Mouse (Mus musculus): ENCODE data around the gene Psmg3.

Psmg3 gene

DNA sequence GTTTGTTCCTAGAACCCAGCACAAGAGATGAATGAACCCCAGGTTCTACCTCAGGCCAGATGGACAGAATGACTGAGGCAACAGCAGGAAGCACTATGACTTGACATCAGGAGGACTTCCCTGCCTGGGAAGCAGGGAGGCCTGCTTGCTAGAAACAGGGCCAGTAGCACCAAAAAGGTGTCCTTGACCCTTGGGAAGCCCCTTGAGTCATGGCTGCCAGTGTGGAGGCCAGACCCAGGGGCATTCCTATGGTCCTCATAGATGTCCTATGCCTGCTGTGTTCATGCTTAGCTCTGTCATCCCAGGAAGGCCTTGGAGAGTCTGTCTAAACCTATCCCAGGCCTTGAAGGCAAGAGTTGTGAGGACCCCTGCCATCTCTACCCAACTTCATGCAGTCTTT, 10.2 kb downstream of the Psmg3 start:
- no peak for DNase-seq (ENCODE audit: low read depth, low spot score)

DNA sequence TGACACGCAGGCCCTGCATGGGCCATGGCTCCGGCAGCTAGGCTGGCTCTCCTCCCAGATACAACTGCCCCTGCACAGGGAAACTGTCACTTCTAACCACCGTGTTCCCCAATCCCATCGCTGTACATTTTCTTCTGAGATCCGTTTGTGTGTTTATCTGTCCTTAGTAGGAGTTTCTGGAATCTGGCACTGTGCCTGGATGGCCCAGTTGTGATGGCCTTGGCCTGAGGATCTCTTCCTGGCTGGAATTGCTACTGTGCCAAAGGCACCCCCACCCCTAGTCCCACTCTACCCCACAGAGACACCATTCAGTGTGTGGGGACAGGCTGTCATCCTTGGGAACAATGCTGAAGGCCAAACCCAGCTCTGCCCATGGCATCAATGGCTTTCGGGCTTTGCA, 10.7 kb downstream of the Psmg3 start:
- no peak for DNase-seq (ENCODE audit: low read depth, low spot score)

DNA sequence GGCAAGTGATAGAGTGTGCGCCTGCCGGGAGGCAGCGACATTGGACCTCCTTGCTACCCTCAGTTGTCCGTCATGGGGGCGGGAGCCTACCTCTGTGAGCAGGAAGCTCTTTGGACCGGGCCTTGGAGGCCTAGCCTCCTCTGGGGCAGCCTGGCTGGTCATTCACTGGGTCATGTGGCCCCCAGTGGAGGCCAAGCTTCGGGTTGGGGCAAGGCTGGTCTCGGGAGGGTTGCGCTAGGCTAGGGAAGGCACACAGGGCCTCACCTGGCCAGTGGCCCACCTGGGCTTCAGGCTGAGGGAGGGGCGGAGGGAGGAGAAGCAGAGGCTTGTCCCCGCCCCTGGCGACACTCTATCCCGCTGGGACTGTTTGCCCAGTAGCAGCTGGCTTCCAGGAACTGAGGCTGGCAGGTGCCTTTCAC, 12.7 kb downstream of the Psmg3 start:
- DNase-seq (ENCODE audit: low read depth, low spot score): no peak

DNA sequence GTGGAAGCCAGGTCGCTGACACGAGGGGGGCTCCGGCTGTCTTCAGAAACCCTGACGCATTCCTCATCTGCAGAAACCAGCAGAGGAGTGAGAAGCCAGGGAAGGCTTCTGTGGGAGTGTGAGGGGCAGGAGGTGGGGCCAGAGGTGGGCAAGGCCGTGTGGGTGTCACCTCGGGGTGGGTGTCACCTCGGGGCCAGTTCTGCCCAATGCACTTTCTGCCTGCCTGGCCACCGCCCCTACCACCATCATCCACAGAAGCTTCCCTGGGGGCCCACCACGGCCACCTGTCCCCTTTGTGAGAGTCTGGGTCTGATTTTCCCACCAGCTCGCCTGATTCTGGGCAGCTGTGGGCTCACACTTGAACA, 13.6 kb downstream of the Psmg3 start:
- no peak for DNase-seq (ENCODE audit: low read depth, low spot score)

DNA sequence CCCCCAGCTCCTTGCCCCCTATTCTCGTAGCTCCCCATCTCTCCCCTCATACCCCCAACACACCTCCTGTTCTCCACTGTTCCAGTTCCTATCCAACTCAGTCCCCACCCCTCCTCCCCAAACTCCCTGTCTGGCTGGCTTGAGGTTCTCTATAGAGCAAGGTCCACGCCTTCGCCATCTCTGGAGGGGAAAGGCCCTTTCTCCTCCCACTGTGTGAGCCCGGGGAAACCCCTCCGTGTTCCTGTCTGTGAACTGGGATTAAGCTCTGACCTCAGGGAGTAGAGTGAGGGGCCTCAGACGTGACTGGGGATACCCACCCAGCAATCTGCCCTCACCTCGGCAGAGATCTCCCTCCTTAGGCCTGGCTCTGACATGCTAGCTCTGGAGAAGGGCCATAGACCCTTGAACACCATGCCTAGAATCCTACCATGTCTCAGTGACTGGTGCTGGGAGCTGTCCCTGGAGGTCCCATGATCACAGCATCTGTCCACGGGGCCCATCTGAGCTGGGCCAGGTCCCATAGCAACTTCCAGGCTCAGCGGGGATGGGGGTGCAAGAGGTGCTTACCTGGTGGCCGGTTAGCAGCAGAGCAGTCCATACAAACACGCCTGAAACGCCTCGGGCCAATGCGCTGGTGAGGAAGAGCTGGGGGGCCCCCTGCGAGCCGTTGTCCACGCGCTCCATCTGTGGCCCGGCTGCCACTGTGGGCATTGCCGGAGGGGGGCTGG, 14.1 kb downstream of the Psmg3 start:
- DNase-seq (ENCODE audit: low read depth, low spot score): no peak

DNA sequence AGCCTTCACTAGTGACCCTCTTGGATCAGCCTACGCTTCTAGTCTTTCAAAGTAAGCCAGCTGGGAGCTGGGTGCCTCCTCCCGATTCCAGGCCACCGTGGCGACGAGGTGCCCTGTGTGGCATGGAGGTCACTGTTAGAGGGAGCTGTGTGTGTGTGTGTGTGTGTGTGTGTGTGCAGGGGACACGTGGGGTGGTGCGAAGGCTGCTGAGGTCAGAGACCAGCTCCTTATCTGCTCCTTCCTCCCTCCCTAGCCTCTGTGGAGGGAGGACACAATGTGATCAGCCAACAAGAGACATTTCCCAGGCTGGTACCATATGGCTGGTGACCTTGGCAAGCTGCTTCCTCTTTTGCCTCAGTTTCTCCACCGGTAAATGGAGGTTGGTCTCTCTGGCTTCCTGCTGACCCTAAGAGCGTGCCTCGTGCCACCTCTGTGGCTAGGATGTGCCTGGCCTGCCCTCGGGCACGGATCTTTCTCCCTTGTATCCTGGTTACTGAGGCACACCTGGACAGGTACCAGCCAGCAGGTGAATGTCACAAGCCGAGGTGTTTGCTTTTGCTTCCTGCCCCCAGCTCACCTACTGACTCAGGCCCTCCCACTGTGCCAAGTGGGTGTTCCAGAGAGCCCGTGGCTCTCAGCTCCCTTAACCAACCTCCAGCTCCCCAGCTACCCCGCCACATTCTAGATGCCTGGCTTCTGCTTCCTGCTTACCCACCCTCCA, 14.8 kb downstream of the Psmg3 start:
- DNase-seq (ENCODE audit: low read depth, low spot score): no peak

DNA sequence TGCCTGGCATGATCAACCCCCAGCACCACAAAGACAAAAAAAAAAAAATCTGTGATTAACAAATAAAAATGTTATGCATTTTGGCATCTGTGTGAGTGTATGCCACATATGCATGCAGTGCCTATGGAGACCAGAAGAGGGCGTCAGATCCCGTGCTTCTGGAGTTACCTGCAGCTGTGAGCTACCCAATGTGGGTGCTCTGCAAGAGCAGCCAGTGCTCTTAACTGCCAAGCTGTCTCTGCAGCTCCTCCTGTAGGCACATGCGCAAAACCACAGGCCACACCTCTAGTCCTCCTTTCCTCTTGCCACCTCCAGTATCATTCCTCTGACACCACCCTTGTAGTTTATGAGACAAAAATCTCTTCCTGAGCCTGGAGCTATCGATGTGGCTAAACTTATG, 17.3 kb downstream of the Psmg3 start:
- DNase-seq (ENCODE audit: low read depth, low spot score): no peak

DNA sequence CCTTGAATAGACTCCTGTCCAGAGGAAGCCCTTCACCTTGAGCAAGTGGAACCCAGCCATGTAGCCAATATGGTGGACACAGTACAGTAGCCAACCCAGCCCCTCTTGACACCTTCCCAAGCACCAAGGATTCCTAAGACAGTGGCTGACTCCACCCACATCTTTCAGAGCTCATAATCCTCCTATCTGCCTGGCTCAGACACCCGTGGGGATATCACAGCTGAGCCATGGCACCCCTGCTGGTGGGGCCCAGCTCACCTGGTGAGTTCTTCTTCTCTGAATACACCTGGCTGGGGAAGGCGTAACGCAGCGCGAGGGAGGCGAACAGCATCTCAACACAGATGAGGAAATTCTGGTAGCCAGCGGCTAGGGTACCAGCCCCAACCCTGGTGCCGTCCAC, 20.8 kb downstream of the Psmg3 start:
- no peak for DNase-seq (ENCODE audit: low read depth, low spot score)

DNA sequence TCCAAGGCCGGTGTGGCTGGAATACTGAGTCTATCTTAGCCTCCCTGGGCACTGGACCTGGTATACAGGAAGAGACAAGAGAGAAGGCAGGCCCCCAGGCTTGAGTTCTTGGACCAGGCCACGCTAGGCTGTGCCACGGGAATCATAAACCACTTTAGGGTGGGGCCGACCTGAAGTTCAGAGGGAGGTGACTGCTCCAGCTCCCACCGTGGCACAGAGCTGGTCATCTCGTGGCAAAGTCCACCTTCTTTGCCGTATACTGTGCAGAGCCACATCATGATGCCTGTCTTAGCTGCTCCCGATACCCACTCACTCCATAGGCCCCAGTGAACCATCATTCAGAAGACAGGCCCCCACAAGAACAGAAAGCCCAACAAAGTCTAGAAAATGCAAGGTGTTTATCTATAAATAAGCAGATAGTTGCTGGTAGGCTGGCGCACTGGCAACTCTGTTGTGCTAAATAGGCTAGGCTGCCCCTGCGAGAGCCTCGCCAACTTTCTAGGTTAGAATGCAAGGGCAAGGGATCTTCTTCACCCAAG, 22.0 kb downstream of the Psmg3 start:
- no peak for DNase-seq (ENCODE audit: low read depth, low spot score)

DNA sequence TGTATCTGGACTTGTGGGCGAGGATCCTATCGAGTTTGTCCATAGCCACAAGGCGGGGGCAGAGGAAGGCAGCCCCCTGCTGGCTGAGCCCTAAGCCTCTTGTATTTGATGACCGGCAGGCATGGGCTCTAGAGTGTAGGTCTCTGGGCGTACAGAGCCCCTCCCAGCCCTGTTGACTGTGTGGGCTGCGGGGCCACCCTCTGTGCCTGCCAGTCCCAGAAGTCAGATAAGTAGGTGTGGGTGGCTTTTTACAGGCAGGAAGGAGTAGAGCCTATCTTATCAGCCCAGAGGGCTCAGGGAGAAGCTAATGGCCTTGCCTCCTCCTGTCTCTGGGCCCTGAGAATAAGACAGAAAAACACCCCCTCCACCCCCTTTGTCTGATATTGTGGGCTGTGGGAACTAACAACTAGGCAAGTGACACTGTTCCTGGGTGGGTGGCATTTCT, 22.6 kb downstream of the Psmg3 start:
- no peak for DNase-seq (ENCODE audit: low read depth, low spot score)

DNA sequence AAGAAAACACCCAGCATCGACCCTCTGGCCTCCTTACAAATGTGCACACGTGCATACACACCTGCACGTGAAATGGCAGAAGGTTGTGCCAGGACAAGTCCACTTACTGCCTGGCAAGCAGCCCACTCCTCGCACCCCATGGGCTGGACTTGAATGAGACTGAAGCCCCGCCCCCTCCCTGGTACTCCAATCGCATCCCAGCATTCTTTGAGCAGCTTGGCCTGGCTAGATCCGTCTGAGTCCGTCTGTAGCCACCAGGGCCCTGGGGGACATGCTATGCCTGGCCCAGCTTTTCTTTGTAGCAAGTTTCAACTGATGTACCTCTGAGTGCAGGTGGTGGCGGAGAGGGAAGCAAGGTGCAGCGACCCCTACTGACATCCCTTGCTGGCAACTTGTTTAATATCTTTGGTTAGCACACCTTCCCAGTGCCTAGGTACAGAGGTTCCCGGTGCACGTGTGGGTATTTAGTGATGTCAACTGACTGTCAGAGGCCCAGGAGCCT, 23.0 kb downstream of the Psmg3 start:
- DNase-seq (ENCODE audit: low read depth, low spot score): no peak

DNA sequence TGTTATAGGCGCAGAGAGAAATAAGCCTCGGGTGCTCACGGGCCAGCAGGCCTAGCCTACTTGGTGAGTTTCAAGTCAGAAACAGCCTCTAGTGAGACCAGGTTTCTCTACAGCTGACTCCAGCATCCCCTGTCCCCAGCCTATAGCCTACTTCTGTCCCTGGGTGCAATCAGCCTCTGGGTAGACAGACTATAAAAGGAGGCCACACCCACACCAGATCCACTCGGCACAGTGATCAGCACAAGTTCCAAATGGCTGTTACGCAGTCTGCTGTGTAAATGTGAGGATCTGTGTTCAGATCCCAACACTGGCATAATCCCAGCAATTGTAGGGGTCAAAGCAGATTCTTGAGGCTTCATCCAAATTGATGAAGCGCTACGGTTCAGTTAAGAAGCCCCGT, 23.5 kb downstream of the Psmg3 start:
- DNase-seq (ENCODE audit: low read depth, low spot score): no peak

DNA sequence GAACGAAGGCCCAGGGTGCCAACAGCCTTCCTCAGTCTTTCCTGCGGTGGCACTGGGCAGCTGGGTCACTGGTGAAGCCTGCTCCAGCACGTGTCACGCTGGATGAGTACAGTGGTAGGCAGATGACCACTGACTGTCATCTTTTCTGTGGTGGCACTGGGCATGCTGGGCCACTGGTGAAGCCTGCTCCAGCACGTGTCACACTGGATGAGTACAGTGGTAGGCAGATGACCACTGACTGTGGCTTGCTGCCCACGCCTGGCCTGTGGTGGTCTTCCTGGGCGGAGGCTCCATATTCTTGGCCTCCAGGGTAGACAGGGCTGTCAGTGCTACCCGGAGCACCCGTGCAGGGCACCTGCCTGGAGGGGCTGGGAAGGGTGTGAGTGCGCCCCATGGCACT, 24.8 kb downstream of the Psmg3 start:
- no peak for DNase-seq (ENCODE audit: low read depth, low spot score)

DNA sequence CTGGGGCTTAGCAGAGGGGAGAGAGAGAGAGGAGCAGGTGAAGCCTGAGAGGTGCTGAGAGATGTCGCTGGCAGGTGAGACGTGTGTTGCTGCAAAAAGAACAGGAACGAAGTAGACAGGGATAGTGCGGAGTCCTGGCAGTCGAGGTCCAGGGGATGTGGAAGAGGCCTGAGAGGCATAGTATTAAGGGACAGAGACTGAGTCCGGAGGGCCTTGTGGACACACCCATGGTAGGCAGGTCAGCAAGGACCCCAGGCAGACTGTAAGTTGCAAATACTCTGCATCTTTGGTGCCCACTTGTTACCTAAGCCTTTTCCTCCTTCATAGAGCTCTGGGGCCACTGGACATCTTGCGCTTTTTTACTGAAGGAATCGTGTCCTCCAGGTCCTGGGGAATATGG, 25.5 kb downstream of the Psmg3 start:
- no peak for DNase-seq (ENCODE audit: low read depth, low spot score)

DNA sequence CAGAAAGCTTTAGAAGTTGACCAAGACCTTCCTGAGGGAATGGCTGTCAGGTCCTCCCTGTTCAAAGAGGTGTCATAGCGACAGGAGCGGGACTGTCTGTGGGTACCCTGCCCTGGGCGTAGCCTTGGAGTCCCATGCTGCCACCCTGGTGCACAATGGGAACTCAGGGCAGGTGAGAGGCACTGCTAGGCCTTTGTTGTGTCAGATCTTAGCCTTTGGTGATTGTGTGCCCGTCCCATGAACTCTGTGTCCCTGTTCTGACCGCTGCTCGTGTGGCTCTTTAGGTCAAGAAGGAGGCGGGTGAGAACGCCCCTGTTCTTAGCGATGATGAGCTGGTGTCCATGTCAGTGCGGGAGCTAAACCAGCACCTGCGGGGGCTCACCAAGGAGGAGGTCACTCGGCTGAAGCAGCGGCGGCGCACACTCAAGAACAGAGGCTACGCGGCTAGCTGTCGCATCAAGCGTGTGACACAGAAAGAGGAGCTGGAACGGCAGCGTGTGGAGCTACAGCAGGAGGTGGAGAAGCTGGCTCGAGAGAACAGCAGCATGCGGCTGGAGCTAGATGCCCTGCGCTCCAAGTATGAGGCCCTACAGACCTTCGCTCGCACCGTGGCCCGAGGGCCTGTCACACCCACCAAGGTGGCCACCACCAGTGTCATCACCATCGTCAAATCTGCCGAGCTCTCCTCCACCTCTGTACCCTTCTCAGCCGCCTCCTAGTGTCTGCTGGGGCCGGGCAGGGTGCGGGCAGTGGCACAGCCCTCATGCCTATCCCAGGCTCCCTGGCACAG, 26.7 kb downstream of the Psmg3 start:
- DNase-seq (ENCODE audit: low read depth, low spot score): no peak

DNA sequence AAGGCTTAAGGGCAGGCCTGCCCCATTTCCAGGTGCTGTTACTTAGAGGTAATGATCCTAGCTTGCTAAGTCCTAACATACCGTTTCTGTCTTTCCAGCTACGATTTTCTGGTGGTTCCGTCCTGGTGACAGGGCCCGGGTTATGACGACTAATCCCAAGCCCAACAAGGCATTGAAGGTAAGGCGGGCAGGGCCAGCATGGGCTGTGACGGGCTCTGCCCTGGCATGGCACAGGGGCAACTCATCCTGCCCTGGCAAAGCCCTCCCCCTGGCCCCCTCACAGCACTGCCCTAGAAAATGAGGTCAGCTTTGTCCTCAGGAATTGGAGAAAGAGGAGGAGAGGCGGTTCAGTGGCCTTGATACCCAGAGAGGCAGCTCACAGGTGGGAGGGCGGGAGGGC, 27.6 kb downstream of the Psmg3 start:
- no peak for DNase-seq (ENCODE audit: low read depth, low spot score)

DNA sequence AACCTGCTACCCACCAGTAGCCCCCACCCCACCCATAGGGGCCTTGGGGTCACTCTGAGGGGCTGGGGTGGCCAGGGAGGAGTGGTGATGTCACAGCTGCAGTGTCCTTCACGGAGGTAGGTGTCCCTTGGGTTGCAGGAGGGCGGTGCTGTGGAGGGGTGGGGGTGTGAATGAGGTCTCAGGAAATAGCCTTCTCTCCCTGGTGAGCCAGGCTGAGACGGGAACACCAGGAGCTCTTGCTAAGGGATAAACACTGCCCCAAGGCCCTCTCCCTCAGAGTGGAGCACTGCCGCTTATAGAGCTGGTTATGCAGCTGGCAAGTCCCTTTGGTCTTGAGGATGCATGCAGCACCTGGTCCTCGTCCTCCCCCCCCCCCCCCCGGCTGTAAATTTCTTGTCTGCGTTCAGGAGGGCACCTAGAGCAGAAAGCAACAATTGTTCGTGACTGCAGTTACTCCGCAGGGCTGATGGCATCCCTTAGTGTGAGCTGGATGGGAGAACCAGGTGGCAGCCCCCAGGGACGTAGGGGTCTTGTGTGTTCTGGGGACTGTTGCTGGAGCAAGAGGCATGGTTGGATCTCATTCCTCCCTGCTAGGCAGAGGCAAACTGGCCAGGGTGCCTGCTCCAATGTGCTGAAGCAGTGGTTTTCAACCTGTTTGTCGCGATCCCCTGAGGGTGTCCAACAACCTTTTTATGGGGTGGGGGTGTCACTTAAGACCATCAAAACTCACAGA, 28.4 kb downstream of the Psmg3 start:
- DNase-seq (ENCODE audit: low read depth, low spot score): no peak

DNA sequence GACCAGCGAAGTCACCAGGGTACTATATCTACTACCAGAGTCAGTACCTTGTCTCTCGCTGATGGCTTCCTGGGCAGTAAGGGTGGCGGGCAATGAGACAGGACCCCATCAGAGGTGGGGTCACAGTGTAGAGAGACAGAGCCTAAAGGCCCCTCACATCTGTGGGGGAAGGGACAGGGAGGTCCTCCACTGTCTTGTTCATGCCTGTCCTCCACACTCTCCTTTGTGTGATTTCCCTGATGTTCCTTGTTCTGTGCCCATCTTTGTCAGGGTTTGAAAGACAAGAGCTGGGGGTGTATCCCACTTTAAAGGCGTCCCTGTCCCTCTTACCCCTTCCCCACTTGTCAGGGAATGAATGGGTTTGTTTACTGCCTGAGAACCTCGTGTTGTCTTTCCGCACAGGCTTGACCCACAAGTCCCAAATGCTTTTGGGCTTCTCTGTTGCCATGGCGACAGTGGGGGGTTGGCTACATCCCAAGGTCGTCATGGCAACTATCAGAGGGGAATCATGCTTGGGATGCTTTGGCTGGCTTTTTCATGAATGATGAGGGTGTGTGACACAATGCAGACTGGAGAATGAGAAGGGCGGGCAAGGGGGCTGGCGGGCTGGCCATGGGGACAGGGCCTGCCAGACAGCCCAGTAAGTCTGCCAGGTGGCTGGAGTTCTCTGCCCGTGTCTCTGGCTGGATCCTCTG, 29.1 kb downstream of the Psmg3 start:
- peak; percentile 56 for DNase-seq (ENCODE audit: low read depth, low spot score)

DNA sequence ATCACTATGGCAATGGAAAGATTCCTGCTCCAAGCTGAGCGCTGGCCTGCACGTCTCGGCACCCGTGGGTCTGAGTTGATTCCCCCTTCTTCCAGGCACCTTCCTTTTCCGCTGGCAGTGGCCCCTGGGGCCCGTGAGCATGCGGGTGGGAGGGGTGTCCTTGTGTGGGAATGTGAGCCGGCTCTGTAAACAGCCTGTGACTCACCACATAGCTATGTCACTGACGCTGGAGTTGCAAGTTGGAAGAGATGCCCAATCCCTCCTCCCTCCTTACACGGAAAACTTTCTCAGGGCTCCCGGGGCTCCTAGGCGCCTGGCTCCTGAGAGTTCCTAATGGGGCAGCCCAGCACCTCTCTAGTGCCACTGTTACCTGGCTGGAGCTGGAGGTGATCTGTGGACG, 29.8 kb downstream of the Psmg3 start:
- DNase-seq (ENCODE audit: low read depth, low spot score): peak; percentile 49

DNA sequence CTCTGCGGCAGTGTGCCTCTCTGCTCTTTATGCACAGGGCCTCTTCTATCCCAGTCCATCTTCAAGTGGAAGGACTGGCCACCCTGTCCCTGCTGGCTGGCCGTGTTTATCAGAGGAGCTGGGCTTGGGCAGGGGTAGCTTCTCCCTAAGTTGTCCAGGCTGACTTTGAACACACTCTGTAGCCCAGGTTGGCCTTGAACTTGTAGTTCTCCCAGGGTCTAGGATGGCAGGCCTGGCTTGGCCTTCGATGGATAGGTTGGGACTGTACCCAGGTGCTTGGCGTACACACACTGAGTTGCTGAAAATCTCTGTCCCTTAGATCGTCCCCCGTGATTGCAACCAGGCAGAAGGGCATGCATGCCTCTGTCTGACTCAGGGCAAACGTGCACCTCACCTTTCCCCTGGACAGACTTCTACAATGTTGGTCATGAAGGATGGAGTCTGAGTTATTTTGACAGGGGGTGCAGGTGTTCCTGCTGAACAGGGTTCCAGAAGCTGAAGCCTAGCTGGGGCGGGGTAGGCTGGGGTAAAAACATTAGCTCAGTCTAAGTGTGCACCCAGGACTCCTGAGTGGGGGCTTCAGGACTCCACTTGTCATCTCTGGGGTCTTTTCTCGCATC, 30.6 kb downstream of the Psmg3 start:
- DNase-seq (ENCODE audit: low read depth, low spot score): no peak
